Mouse (Mus musculus) Muller cell, postnatal 12 days (primary cell): Measurements from ENCODE around the gene Capns1.
"Not testable (repeated sequence)": the region's sequence is repeated elsewhere in the genome, so short reads cannot be mapped to it uniquely, and the experiment has no call there.

Experiments used
- DNase-seq: peaks from one replicate; pipeline ENCODE4 v3.0.0-alpha.2; 2015; ENCODE audit errors: inconsistent ontology term

The Capns1 gene

GRCm38 (mm10) chr7:30198481-30198971 lies at the start of gene Capns1:
Gene Capns1, minus strand, starts transcription at chr7:30198811.
- peak; percentile 87 for DNase-seq

- not testable (repeated sequence) for DNase-seq
Observed at GRCm38 (mm10) chr7:30237374-30237773, 38.8 kb upstream of the Capns1 start.

GRCm38 (mm10) chr7:30235625-30236024 lies 37.0 kb upstream of the Capns1 start, which contains the start of gene Ovol3:
Gene Ovol3, minus strand, starts transcription at chr7:30235725.
- no peak for DNase-seq

- DNase-seq = no peak
Observed at GRCm38 (mm10) chr7:30235091-30235490, 36.5 kb upstream of the Capns1 start.

GRCm38 (mm10) chr7:30234276-30234858 lies 35.8 kb upstream of the Capns1 start:
- no peak for DNase-seq

GRCm38 (mm10) chr7:30233387-30233786 lies 34.8 kb upstream of the Capns1 start:
- no peak for DNase-seq

GRCm38 (mm10) chr7:30232631-30233148 lies 34.1 kb upstream of the Capns1 start:
- no peak for DNase-seq

GRCm38 (mm10) chr7:30231669-30232454 lies 33.3 kb upstream of the Capns1 start, which contains the start of the genes Polr2i and Tbcb:
Gene Polr2i, plus strand, starts transcription at chr7:30231948.
Gene Tbcb, minus strand, starts transcription at chr7:30232272.
- DNase-seq = peak; percentile 99

- no peak for DNase-seq
Observed at GRCm38 (mm10) chr7:30231328-30231668, 32.7 kb upstream of the Capns1 start.

- DNase-seq = no peak
Observed at GRCm38 (mm10) chr7:30224206-30224605, 25.6 kb upstream of the Capns1 start.

- DNase-seq = no peak
Observed at GRCm38 (mm10) chr7:30222205-30222604, 23.6 kb upstream of the Capns1 start.

- no peak for DNase-seq
Observed at GRCm38 (mm10) chr7:30221433-30221832, 22.8 kb upstream of the Capns1 start.

- no peak for DNase-seq
Observed at GRCm38 (mm10) chr7:30220008-30220356, 21.4 kb upstream of the Capns1 start.

GRCm38 (mm10) chr7:30219293-30220007 lies 20.8 kb upstream of the Capns1 start:
- peak; percentile 43 for DNase-seq

GRCm38 (mm10) chr7:30217277-30217676 lies 18.7 kb upstream of the Capns1 start:
- DNase-seq = no peak

GRCm38 (mm10) chr7:30216723-30217151 lies 18.1 kb upstream of the Capns1 start:
- peak; percentile 85 for DNase-seq

GRCm38 (mm10) chr7:30215875-30216274 lies 17.3 kb upstream of the Capns1 start:
- DNase-seq = no peak

- DNase-seq = no peak
Observed at GRCm38 (mm10) chr7:30213881-30214280, 15.3 kb upstream of the Capns1 start.

- DNase-seq = no peak
Observed at GRCm38 (mm10) chr7:30211025-30211424, 12.4 kb upstream of the Capns1 start.

- not testable (repeated sequence) for DNase-seq
Observed at GRCm38 (mm10) chr7:30206364-30206763, 7.8 kb upstream of the Capns1 start.

- DNase-seq = peak; percentile 46
Observed at GRCm38 (mm10) chr7:30205383-30205782, 6.8 kb upstream of the Capns1 start.

- no peak for DNase-seq
Observed at GRCm38 (mm10) chr7:30204380-30204779, 5.8 kb upstream of the Capns1 start.
